Mouse (Mus musculus) liver, embryonic 18 days (tissue): ENCODE results near the gene Pi4k2b. TPM values are rescaled to one million over a fixed set of nuclear protein-coding genes. Genes with fewer than 3 reads are reported as not detected.

ENCODE experiments used
- polyA plus RNA-seq: library from polyadenylated mRNA; depleted of rRNA; stranded (reverse); fragments of >200 nt; gene quantifications from 2 replicates; pipeline ENCODE4 v1.2.3, GENCODE M21; 2012; rRNA removed

The Pi4k2b gene
- 11.1 and 11.5 TPM in 2 replicates for polyA plus RNA-seq

DNA sequence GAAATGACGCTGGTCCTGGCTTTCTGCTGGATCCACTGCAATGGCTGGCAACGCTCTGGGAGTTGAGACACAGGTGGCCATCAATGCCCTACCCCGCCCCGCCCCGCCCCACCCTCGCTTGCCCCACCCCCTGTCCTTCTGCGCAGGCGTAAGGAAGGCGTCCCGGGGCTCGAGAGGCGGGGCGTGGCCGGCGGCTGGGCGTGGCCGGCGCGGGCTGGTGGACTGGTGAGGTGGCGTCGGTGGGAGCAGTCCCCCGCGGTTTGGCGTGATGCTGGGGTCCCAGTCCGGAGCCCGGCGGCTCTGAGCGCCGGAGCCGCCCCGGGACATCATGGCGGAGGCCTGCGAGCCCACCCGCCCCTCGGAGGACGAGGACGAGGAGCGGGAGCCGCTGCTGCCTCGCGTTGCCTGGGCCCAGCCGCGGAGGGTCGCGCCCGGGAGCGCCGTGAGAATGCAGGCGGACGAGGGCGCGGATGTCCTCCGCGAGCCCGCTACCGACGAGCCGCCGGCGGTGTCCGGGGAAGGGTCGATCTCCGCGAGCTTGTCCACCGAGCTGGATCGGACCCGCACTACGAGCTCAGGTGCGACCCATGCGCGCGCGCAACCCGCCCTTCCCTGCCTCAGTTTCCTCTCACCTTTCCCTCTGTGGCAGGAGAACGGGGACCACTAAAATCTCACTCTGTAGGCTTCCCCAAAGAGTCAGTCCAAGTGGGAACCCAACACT is at the start of gene Pi4k2b:
Gene Pi4k2b (plus strand): TSS at position 184 of the 721 bp plus-strand sequence.

DNA sequence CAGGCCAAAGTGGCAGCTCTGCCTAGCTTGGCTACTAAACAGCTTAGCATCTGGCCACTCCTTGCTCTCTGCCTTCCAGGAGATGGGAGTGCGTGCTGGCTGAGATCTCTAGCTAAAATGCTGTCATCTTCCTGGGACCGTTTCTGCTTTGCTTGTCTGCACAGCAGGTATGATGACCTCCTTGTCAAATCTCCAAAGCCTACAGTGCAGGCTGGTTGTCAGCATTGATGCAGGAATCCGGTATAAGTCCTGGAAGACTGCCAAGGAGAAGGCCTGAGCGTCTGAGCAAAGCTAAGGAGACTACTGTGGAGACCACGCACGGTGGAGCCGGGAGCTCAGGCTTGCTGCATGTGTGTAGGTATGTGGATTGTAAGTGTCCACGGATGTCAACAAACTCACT is 33.9 kb downstream of the Pi4k2b start, which contains the start of gene Zcchc4:
Gene Zcchc4 (plus strand): TSS at position 173 of the 400 bp plus-strand sequence.

Other genes with a start within 250 kb of the Pi4k2b start
- gene Lgi2, start 175.1 kb upstream of the Pi4k2b start, polyA plus RNA-seq, result 0.52 and 0.63 TPM in 2 replicates
- gene Sepsecs, start 71.9 kb upstream of the Pi4k2b start, polyA plus RNA-seq, result 10.4 and 10.9 TPM in 2 replicates
- 4.4 and 5.3 TPM in 2 replicates for gene Zcchc4, start 33.8 kb downstream of the Pi4k2b start, polyA plus RNA-seq
- gene Anapc4, start 92.4 kb downstream of the Pi4k2b start, polyA plus RNA-seq, result 27.2 and 27.9 TPM in 2 replicates